Mouse (Mus musculus) left cerebral cortex, postnatal 36 days (tissue): ENCODE data around the gene Nmnat3. TPM values are rescaled to one million over a fixed set of nuclear protein-coding genes. Genes with fewer than 3 reads are reported as not detected.

Experiments used
- DNase-seq, 2 experiments: peaks; one replicate each; pipeline ENCODE4 v3.0.0; 2021 to 2022; ENCODE audit warnings: low spot score in 2 of 2, mixed read lengths in 1 of 2
- intact Hi-C: fragments of 180-260 bp; cut with DNase I; formaldehyde crosslinking; loops from one replicate; pipeline ENCODE4 v1.15.1; 2025
- total RNA-seq, 2 experiments: library from RNA; stranded (reverse); gene quantifications; 2 replicates each; pipeline ENCODE4 v1.2.3; 2021

The Nmnat3 gene
- total RNA-seq, 2 experiments from 2014 or later, result 2.1 to 2.7 TPM

- no peak for DNase-seq
- intact Hi-C loops, result no loop called here
Measured at GRCm38 (mm10) chr9:98350318-98351144, 63.3 kb downstream of the Nmnat3 start.

DNA sequence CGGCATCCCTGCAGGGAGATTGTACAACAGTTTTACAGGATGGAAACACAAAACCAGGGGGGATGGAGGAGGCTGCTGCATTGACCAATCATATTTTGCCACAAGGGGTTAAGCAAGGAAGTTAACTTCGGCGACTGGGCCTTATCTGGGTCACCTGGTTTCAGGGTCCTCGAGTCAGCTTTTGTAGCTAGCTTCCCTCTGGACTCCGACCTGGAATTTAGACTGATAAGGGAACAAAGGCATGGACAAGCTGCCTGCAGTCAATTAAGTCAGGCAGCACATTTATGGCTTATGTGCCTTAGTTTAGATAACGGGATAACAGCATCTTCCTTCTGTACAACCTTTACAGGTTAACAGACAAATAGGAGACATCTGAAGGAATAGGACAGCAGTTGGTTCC, 65.1 kb downstream of the Nmnat3 start:
- intact Hi-C loops, result no loop called here

DNA sequence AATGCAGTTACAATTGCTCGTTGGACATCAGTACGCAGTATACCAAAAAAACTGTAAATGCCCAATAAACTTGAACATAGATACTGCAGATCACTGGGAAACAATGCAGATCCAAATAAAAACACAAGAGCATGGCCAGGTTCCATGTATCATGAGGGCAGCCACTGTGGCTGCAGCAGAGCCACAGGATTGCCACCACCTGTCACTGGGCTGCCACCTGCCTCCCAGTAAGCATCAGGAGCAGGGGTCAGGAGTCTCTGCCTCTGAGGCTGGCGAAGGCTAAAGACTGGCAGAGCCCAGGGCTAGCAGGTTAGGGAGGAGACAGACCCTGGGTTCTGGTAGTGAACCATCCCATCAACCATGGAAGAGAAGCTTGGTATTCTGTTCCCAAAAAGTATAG, 67.7 kb downstream of the Nmnat3 start:
- intact Hi-C loops, result no loop called here
- DNase-seq, result no peak

More for the DNA sequence above, 65.1 kb downstream of the Nmnat3 start:
- DNase-seq, result no peak

GRCm38 (mm10) chr9:98361047-98361446, 73.8 kb downstream of the Nmnat3 start:
- DNase-seq, result no peak
- intact Hi-C loops, result no loop called here

DNA sequence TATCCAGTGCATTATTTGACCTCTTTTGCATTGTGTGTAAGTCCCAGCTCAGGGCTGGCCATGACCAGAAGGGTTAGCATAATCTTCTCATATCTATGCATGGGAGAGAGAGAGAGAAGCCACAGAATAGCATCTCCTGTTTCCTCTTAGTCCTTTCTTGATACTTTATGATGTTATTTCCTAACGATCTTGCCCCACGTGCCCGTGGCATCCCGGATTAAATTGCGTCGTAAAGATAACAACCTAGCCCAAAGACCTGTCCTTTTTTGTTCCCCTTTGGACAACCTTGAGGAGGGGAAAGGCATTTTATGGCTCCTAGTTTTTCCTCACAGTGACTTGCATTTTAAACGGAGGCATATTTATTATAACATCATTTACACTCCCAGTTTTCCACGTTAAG, 78.8 kb downstream of the Nmnat3 start:
- no peak for DNase-seq
- intact Hi-C loops, result no loop called here

- DNase-seq, result peak; percentile 25 to 38
Measured at GRCm38 (mm10) chr9:98367333-98367962, 80.2 kb downstream of the Nmnat3 start.

DNA sequence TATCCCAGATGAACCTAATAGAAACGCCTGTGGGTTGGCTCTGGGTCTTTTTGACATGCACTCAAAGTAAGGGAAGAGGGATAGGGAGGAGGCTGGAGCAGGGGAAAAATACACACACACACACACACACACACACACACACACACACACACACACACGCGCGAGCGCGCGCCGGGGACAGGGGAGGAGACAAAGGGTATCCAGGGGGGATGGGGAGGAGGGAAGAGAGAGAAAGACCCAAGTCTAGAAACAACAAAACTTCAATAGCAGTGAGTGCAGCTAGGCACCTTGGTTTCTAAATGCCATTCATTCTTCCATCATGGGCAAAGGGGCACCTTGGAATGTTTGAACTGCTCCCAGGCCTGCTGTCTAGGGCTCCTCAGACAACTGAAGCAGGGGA, 82.5 kb downstream of the Nmnat3 start:
- intact Hi-C loops, result no loop called here
- DNase-seq, result no peak

More at GRCm38 (mm10) chr9:98367333-98367962, 80.2 kb downstream of the Nmnat3 start:
- intact Hi-C loops, result no loop called here

DNA sequence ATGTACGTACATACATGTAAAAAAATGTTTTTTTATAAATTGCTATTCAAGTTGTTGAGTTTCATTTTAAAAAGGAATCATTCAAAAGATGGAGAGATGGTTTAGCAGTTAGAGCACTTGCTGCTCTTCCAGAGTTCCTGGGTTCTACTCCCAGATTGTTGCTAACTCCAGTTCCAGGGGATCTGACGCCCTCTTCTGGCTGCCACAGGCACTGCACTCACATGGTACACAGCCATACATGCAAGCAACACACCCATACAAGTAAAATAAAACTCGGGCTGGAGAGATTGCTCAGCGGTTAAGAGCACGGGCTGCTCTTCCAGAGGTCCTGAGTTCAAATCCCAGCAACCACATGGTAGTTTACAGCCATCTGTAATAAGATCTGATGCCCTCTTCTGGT, 86.1 kb downstream of the Nmnat3 start:
- intact Hi-C loops, result no loop called here

GRCm38 (mm10) chr9:98374897-98375296, 87.7 kb downstream of the Nmnat3 start:
- DNase-seq, result peak; percentile 43 to 54
- intact Hi-C loops, result no loop called here

More for the DNA sequence above, 86.1 kb downstream of the Nmnat3 start:
- DNase-seq, result no peak

DNA sequence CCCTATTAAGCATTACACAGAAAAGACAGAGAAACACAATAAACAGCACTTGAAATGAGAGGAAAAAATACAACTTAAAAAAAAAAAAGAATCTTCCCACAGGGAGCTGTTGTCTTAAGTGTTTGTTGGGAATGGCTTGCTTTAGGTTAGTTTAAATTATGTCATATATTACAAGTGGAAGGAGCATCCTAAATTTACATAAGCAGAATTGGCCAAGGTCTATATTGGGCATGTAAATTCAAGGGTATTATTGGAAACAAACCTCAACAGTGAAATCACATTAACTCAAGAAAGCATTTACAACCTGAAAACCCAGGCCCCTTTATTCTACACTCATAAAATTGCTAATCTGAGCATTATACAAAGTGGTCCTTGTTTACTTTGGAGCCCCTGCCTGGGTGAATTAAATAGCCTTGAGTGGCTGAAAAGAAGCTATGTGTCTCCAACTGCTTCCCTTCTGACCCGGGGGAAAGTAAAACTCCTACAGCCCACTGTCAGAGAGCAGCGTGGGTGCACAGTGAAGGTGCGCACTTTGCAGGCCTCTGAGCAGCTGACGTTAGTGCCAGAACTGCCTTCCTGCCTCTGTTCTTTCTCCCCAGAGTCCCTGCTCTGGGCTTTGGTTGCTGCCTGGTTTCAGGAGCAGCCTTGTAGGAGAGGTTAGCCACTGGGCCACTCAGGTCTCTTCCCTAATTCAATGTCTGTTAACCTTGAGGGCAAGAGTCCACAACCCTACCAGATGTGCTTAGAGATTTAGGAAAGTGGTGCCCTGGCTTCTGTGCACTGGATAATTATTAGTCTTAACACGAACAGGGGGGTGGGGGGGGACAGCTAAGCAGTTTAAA, 88.3 kb downstream of the Nmnat3 start:
- intact Hi-C loops, result no loop called here
- DNase-seq, result no peak

DNA sequence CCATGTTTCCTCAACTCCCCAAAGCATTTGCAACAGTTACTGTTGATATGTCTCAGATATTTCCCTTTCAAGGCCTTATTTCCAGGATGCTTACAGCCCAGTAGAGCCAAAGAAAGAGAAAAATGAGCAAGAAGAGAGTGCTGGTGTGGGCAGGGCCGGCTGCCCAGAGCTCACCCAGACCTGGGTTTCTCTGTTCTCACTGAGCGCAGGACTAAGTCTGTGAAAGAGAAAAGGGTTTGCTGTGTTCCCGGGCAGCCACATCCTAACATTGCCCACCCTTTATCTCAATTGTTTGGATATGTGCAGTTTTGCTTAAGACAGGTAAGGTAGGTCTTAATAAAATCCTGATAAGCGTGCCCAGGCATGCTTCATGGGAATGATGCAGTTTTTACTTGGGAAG, 92.5 kb downstream of the Nmnat3 start:
- intact Hi-C loops, result no loop called here
- no peak for DNase-seq

DNA sequence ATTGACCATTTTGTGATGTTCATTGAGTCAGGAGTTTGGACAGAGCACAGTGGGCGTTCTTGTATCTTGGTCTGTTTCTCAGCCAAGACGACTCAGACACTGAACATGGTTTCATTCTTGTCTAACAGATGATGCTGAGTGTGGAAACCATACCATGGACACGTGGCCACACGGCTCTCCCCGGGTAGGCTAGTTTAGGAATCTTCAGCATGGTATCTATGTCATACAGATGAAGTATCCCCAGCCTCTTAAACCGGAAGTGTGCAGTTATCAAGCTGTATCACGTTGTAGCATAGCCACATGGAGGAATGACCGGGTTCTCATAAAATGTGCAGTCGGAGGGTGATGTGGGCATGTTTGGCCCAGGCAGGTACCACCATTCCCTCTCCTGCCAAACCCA, 93.4 kb downstream of the Nmnat3 start:
- intact Hi-C loops, result no loop called here
- no peak for DNase-seq

- peak in 1 of 2 experiments; percentile 21 for DNase-seq
- intact Hi-C loops, result no loop called here
Measured at GRCm38 (mm10) chr9:98387741-98388632, 100.8 kb downstream of the Nmnat3 start.

DNA sequence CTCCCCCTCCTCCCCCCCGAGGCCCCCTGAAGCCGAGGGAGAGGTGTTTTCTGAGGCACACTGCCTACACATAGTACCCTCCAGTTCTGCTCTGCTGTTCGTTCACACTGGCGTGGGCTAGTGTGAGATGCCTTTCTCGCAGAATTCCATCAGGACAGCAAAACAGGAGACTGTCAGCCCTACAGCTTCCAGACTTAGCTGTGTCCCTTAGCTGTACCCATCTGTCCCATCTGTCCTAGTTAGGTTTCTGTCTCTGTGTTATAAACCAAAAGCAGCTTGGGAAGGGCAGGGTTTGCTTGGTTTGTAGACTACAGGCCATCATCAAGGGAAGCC, 101.4 kb downstream of the Nmnat3 start:
- peak; percentile 66 to 67 for DNase-seq
- intact Hi-C loops, result no loop called here

- intact Hi-C loops, result no loop called here
- no peak for DNase-seq
Measured at GRCm38 (mm10) chr9:98393496-98393895, 106.3 kb downstream of the Nmnat3 start.

GRCm38 (mm10) chr9:98397211-98397610, 110.0 kb downstream of the Nmnat3 start:
- intact Hi-C loops, result no loop called here
- no peak for DNase-seq

- intact Hi-C loops, result no loop called here
- no peak for DNase-seq
Measured at GRCm38 (mm10) chr9:98397866-98398265, 110.6 kb downstream of the Nmnat3 start.

GRCm38 (mm10) chr9:98400185-98400894, 113.1 kb downstream of the Nmnat3 start:
- peak; percentile 72 to 73 for DNase-seq

GRCm38 (mm10) chr9:98401611-98402010, 114.4 kb downstream of the Nmnat3 start:
- intact Hi-C loops, result loop anchor here (10.0 kb wide), 1 partner anchor 367 kb away; the partner anchor contains the start of gene Clstn2
- no peak for DNase-seq

More at GRCm38 (mm10) chr9:98400185-98400894, 113.1 kb downstream of the Nmnat3 start:
- intact Hi-C loops, result loop anchor here (10.0 kb wide), 1 partner anchor 366 kb away; the partner anchor contains the start of gene Clstn2
